Comparison of ENCODE assay signal across 8 mouse cellular contexts in the genomic region with DNA sequence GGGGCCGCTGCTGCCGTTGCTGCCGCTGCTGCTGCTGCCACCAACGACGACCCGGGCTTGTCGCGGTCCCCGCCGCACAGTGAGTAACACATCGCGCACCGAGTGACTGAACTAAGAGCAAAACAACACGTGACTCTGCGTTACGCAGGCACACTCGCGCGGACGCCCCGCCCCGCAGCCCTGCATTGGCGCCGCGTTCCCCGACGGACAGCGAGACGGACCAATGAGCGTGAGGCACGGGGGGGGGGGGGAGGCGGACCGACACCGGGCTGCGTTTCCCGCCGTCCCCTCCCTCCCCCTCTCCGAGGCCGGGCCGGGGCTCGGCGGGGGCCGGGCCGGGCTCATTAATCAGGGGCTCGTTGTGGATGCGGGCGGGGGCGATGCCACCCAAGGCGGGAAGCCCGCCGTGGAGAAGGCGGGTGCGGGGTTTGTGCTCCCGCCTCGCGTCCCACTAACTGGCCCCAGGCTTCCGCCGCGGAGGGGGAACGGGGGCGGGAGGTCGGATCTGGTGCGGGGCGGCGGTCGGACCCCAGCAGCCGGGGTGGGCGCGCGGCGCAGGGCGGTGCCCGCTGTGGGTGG. TPM values are rescaled to one million over a fixed set of nuclear protein-coding genes. Genes with fewer than 3 reads are reported as not detected.
DNase-seq lines count a peak whose midpoint lies in the region; ATAC-seq lines count a peak whose summit lies in the region.

No protein-coding gene starts in this region.

- no peaks in the 10 kb centered on the region for H3K27me3 ChIP-seq in hindbrain, embryonic 16.5 days (replicated peaks; ENCODE audit: control insufficient read depth, insufficient read depth, low read length)

- peak; percentile 94 for ATAC-seq in hindbrain, embryonic 16.5 days

- no peaks in the 10 kb centered on the region for H3K36me3 ChIP-seq in hindbrain, embryonic 16.5 days (ENCODE audit: control insufficient read depth, insufficient read depth, low read length)

- peak overlapping the region; percentile 90 for H3K4me2 ChIP-seq in hindbrain, embryonic 16.5 days (ENCODE audit: low read length)

- peak overlapping the region; percentile 99 for H3K27ac ChIP-seq in hindbrain, embryonic 16.5 days (ENCODE audit: low read depth, low read length)

- under 1% methylated on average over 45 of the region's 73 CpGs for WGBS in hindbrain, embryonic 16.5 days

- peaks cover 35% of the 10 kb centered on the region for H3K4me1 ChIP-seq in hindbrain, embryonic 16.5 days (ENCODE audit: control insufficient read depth, insufficient read depth, low read depth, low read length)

- peak overlapping the region; percentile 94 for H3K9ac ChIP-seq in hindbrain, embryonic 16.5 days (ENCODE audit: low read depth, low read length)

- peak overlapping the region; percentile 83 for H3K4me3 ChIP-seq in hindbrain, embryonic 16.5 days (ENCODE audit: low read length)

- no peaks in the 10 kb centered on the region for H3K9me3 ChIP-seq in hindbrain, embryonic 16.5 days (ENCODE audit: control insufficient read depth, low read length)

- peak; percentile 98 for DNase-seq in ZHBTc4 (ENCODE audit: low read depth, low spot score)
- peak; percentile 93 to 97 for DNase-seq in cerebellum, postnatal 4 days (ENCODE audit: low spot score in 2 of 2)
- peak; percentile 96 for DNase-seq in gastrocnemius, adult 18-20 months (ENCODE audit: low spot score)
- peak; percentile 97 for DNase-seq in left cerebral cortex, adult 11 months (ENCODE audit: low spot score)
- DNase-seq in lung, postnatal 36 days: peak; percentile 98
- DNase-seq in retina, postnatal 1 day: peak; percentile 98
- DNase-seq in thymus, postnatal 4 days: peak; percentile 98

RNA-seq across cellular contexts. Expression of a gene that starts 0.7 kb away (rescaled TPM):
- total RNA-seq in gastrocnemius, adult 18-20 months (2021): 10 to 100 TPM; 17.4 to 73.1 TPM
- polyA plus RNA-seq in hindbrain, embryonic 16.5 days (2015; fragmentation: Nextera tagmentation; extraction: Ambion mirVana): 4.1 and 4.6 TPM in 2 replicates

Comparison
In these comparisons a context has a peak if more than half of its experiments do, and no peak if none do; other contexts are left out.
1. Peak in every context shown above with its lines: DNase-seq, ATAC-seq, H3K4me3 ChIP-seq and H3K27ac ChIP-seq.